Mouse (Mus musculus) cerebellum, adult 18-20 months (tissue): ENCODE measurements around the gene Traf2.
"Not testable (repeated sequence)": the region's sequence is repeated elsewhere in the genome, so short reads cannot be mapped to it uniquely, and the experiment has no call there.

Source experiments
- DNase-seq, 2 experiments: peaks; one replicate each; pipeline ENCODE4 v3.0.0; 2021

The Traf2 gene

GRCm38 (mm10) chr2:25575432-25576027 is 28.8 kb upstream of the Traf2 start:
- DNase-seq = peak; percentile 64 to 72

GRCm38 (mm10) chr2:25574579-25575431 is 28.1 kb upstream of the Traf2 start, which contains the start of the genes Mamdc4 and Phpt1:
Gene Mamdc4, minus strand, starts transcription at chr2:25574845.
Gene Phpt1, minus strand, starts transcription at chr2:25575224.
- peak; percentile 93 to 97 for DNase-seq

GRCm38 (mm10) chr2:25574136-25574535 is 27.4 kb upstream of the Traf2 start:
- DNase-seq = peak in 1 of 2 experiments; percentile 50

- no peak for DNase-seq
These were observed 26.3 kb upstream of the Traf2 start for GRCm38 (mm10) chr2:25573068-25573467.

- no peak for DNase-seq
These were observed 24.5 kb upstream of the Traf2 start for GRCm38 (mm10) chr2:25571221-25571620.

GRCm38 (mm10) chr2:25569323-25569722 is 22.6 kb upstream of the Traf2 start:
- no peak for DNase-seq

- no peak for DNase-seq
These were observed 21.8 kb upstream of the Traf2 start for GRCm38 (mm10) chr2:25568473-25569019.

GRCm38 (mm10) chr2:25566558-25566957 is 19.8 kb upstream of the Traf2 start:
- DNase-seq = peak in 1 of 2 experiments; percentile 18

GRCm38 (mm10) chr2:25565741-25566140 is 19.0 kb upstream of the Traf2 start:
- peak in 1 of 2 experiments; percentile 17 for DNase-seq

- peak; percentile 82 to 84 for DNase-seq
These were observed 15.2 kb upstream of the Traf2 start for GRCm38 (mm10) chr2:25561946-25562345.

- peak in 1 of 2 experiments; percentile 28 for DNase-seq
These were observed 13.8 kb upstream of the Traf2 start for GRCm38 (mm10) chr2:25560551-25560950.

- DNase-seq = no peak
These were observed 12.0 kb upstream of the Traf2 start for GRCm38 (mm10) chr2:25558774-25559173.

- DNase-seq = no peak
These were observed 11.2 kb upstream of the Traf2 start for GRCm38 (mm10) chr2:25557964-25558360.

- peak; percentile 95 to 96 for DNase-seq
These were observed 10.7 kb upstream of the Traf2 start, which contains the start of gene Edf1 for GRCm38 (mm10) chr2:25557221-25557963. Gene Edf1, plus strand, starts transcription at chr2:25557847.

GRCm38 (mm10) chr2:25556296-25556695 is 9.6 kb upstream of the Traf2 start:
- no peak for DNase-seq

GRCm38 (mm10) chr2:25555479-25555878 is 8.7 kb upstream of the Traf2 start:
- DNase-seq = not testable (repeated sequence)

- not testable (repeated sequence) for DNase-seq
These were observed 6.5 kb upstream of the Traf2 start for GRCm38 (mm10) chr2:25553171-25553786.

GRCm38 (mm10) chr2:25551186-25551585 is 4.4 kb upstream of the Traf2 start:
- DNase-seq = peak; percentile 68 to 74

- DNase-seq = no peak
These were observed 2.6 kb upstream of the Traf2 start for GRCm38 (mm10) chr2:25549021-25549991.

GRCm38 (mm10) chr2:25545996-25546810 is 537 bp downstream of the Traf2 start:
- DNase-seq = no peak
